In the genomic region with DNA sequence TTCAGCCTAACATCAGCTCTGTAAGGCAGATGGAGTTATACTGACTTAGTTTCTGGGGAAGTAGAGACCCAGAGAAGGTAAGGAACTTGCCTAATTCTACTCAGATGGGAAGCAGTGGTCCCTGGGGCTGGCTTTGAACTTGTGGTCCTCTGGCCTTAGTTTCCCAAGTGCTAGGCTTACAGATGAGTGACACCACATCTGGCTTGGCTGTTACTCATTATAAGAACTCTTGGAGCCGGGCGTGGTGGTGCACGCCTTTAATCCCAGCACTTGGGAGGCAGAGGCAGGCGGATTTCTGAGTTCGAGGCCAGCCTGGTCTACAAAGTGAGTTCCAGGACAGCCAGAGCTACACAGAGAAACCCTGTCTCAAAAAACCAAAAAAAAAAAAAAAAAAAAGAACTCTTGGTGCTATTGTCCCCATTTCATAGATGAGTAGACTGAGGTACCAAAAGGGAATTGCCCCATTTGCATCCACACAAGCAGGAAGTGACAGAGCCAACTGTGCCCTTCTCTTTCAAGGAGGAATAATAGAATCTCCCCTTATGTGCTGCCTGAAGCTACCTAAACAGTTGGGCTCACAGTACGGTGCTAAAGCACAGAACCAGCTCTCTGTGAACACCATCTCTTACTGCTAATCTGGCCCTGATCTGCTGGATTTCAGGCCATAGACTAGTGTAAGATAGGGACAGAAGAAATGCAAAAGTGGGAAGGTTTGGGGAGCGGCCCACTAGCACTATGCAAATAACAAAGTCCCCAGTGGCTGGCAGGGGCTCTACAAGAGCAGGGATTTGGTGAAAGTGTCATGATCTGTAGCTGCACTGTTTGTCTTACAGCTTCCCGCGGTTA, we compare ENCODE assay signal across 1 mouse cellular context.
TF ChIP-seq lines count a peak whose summit lies in the region.

No protein-coding gene starts in this region.

TF ChIP-seq in MEL, 35 proteins besides CTCF, POLR2A, EP300 and RAD21 (continued from another document):
- TF ChIP-seq BHLHE40 (IDR thresholded peaks at IDR 0.05; ENCODE audit: borderline replicate concordance, low read depth, low read length) (no peak), MEF2A (IDR thresholded peaks at IDR 0.05; ENCODE audit: extremely low read depth, insufficient replicate concordance, low read depth, low read length, poor library complexity, severe bottlenecking) (no peak)
